Mouse (Mus musculus): ENCODE data around the gene Cntnap2.

- no peak for TF ChIP-seq JUND (conservative IDR thresholded peaks at IDR 0.05; ENCODE audit: low read depth, low read length)
- no peak for TF ChIP-seq SIN3A (IDR thresholded peaks at IDR 0.05; ENCODE audit: low read length)
- TF ChIP-seq POLR2A (IDR thresholded peaks at IDR 0.05; ENCODE audit: low read depth, low read length), result no peak
- no peak for TF ChIP-seq ZMIZ1 (IDR thresholded peaks at IDR 0.05; ENCODE audit: low read depth, low read length)
- no peak for TF ChIP-seq ZC3H11A (IDR thresholded peaks at IDR 0.05; ENCODE audit: low read depth, low read length)
- TF ChIP-seq ETS1 (conservative IDR thresholded peaks at IDR 0.05; ENCODE audit: low read depth, low read length), result no peak
- no peak for TF ChIP-seq E2F4 (IDR thresholded peaks at IDR 0.05; ENCODE audit: insufficient replicate concordance, low read depth, low read length)
- TF ChIP-seq POLR2AphosphoS2 (IDR thresholded peaks at IDR 0.05; ENCODE audit: low read depth, low read length), result no peak
- TF ChIP-seq CTCF (conservative IDR thresholded peaks at IDR 0.05 in 1 of 2, IDR thresholded peaks at IDR 0.05 in 1 of 2; ENCODE audit: low read depth in 2 of 2, low read length in 2 of 2), result no peak
- TF ChIP-seq ZKSCAN1 (IDR thresholded peaks at IDR 0.05; ENCODE audit: borderline replicate concordance, low read depth, low read length), result no peak
- no peak for TF ChIP-seq GABPA (IDR thresholded peaks at IDR 0.05; ENCODE audit: insufficient replicate concordance, low read depth, low read length)
- no peak for TF ChIP-seq CHD2 (IDR thresholded peaks at IDR 0.05; ENCODE audit: low read length)
- TF ChIP-seq EP300 (IDR thresholded peaks at IDR 0.05; ENCODE audit: low read length), result no peak
Observed at GRCm38 (mm10) chr6:47256918-47257506, 2197.9 kb downstream of the Cntnap2 start.
